Mouse (Mus musculus): ENCODE results near the gene Arhgef10l. TPM values are rescaled to one million over a fixed set of nuclear protein-coding genes. Genes with fewer than 3 reads are reported as not detected.

Arhgef10l gene
- 10 to 100 TPM; 50.9 to 66.3 TPM for total RNA-seq (2021)
- long read RNA-seq, experiment 1, full-length matches to known transcripts, result 1 of 145 reads
- long read RNA-seq, experiment 1, partial matches to known transcripts, result 32 of 145 reads
- long read RNA-seq, experiment 1, other reads (novel, unspliced or antisense), result 112 of 145 reads
- long read RNA-seq, experiment 2, full-length matches to known transcripts, result 2 of 108 reads
- long read RNA-seq, experiment 2, partial matches to known transcripts, result 30 of 108 reads
- long read RNA-seq, experiment 2, other reads (novel, unspliced or antisense), result 76 of 108 reads

DNA sequence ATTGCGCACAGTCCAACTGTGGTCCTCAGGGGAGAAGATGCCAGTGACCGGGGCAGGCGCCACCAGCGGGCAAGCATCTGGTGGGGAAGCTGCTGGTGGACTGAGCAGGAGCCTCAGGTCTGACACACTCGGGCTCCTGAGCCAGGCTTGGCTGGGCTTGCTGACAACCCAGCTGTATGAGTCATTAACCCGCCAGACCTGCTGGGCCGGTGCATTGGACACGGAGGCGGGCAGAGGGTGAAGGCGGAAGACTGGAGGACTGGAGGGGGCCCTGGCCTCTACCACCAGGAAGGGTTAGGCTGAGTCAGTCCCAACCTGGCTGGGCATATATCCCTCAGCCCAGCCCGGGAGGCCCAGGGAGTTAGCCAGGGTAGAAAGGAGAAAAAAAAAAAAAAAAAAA lies at the start of gene Arhgef10l:
Gene Arhgef10l, minus strand, starts transcription at position 253 of the 400 bp plus-strand sequence.
- TF ChIP-seq CTCF (IDR thresholded peaks at IDR 0.05), result no peak
- Histone ChIP-seq H3K27ac (no peak within 1 kb of the TSS), H3K4me3 (no peak within 1 kb of the TSS)
- peak; percentile 66 for DNase-seq
- intact Hi-C loops (cut with DNase I), result no loop called here

DNA sequence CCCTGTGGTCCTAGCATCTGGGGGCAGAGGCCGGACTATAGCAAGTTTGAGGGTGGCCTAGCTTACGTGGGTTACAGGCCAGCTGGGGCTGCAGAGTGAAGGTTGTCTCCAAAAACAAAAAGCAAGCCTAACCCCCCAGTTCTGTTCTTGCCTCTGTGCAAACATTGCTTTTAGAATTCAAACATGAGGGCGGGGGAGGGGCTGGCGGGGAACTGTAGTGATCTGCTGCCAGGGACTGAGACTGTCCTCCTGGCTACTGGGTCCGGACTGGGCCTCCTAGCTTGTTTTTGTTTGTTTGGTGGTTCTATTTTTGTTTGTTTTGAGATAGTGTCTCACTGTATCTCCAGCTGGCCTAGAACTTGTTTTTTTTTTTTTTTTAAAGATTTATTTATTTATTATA lies 48.8 kb upstream of the Arhgef10l start:
- Histone ChIP-seq H3K4me3 (0 out of 2 replicates have a peak overlapping the region, but pooled peaks have one; percentile 3), H3K27ac (peak overlapping the region; percentile 71)
- no peak for DNase-seq
- intact Hi-C loops (cut with DNase I), result loop anchor here (1.0 kb wide), 1 partner anchor 35 kb away; no protein-coding TSS in a partner anchor
- no peak for TF ChIP-seq CTCF (IDR thresholded peaks at IDR 0.05)

DNA sequence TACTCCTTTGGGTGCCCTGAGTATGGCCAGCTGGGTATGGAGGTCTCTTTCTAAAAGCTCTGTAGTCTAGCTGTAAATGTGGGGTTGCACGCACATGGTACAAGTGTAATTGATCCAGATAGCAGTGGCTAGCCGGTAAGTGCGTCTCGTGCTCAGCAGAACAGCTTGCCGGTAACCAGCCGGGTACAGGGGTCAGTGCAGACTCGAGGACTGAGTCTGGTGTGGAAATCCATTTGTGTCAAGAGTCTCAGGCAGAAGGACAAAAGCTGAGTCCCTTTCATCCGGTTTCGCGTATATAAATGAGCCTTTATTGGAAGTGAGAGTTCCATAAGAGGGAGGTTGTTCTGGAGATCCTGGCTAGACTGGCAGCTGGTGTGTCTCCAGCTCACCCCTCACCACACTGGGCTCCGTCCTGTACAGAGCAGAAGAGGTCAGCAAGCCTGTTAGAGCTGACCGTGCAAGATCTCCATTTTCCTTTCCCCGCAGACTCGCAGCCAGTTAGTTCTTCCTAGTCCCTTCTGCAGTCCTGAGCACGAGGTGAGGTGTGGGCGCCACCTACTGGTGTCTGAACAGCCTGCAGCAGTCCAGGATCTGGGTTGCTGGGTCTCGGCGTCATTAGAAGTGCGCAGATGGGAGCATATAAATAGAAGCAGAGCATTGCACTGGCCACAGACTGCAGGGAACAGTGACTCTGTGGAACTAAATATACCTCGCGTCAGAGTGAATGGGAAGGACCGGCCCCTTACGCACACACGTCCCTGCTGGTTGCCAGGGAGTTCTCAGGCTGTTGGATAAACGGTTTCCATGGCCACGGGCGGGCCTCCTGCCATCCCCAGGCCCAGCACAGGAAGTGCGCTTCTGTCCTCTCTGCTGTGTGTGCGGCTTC lies 47.9 kb upstream of the Arhgef10l start:
- H3K4me3 ChIP-seq, result peak overlapping the region; percentile 1; the same call in 1 of the 2 replicates
- peak; percentile 97 for DNase-seq
- intact Hi-C loops (cut with DNase I), result loop anchor here (1.0 kb wide), 1 partner anchor 34 kb away; no protein-coding TSS in a partner anchor
- TF ChIP-seq CTCF (IDR thresholded peaks at IDR 0.05), result peak; percentile 96
- H3K27ac ChIP-seq, result peak overlapping the region; percentile 84

DNA sequence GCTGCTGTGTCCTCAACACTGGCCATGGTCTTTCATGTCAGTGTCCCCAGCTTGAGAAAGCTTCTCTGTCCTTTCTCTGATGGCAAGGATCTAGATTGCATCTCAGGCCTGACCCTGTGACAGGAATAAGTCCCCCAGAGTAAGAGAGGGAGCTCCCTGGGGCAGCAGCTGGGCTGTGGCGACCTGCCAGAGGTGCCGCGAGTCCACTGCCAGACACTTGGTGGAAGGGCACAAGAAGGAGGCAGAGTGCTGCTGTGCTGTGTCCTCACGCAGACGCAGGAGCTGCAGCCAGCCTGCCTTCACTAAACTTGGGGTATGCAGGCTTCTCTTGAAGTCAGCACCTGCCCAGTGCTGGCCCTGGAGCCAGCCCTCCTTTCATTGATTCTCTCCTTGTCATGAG lies 45.5 kb upstream of the Arhgef10l start:
- H3K4me3 ChIP-seq, result no peak overlapping the region
- DNase-seq, result peak; percentile 90
- intact Hi-C loops (cut with DNase I), result no loop called here
- H3K27ac ChIP-seq, result peak overlapping the region; percentile 88
- no peak for TF ChIP-seq CTCF (IDR thresholded peaks at IDR 0.05)

DNA sequence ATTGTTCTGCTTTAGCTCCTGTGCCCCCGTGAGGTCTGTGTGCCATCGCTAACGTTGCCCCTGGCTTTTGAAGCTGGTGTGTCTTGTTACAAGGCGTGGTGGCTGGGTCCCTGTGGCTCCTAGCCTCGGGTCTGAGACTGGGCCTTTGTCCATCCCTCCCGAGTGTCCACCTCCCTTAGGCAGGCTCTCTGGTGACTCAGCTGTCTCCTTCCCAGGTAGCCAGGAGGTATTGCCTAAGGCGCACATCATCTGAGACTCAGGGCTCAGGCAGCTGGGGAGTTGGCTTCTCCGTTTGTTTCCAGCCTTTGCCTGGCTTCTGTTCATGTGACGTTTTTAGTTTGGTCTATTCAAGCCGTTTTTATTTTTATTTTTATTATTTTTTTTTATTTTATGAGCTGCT lies 45.0 kb upstream of the Arhgef10l start:
- intact Hi-C loops (cut with DNase I), result no loop called here
- TF ChIP-seq CTCF (IDR thresholded peaks at IDR 0.05), result no peak

DNA sequence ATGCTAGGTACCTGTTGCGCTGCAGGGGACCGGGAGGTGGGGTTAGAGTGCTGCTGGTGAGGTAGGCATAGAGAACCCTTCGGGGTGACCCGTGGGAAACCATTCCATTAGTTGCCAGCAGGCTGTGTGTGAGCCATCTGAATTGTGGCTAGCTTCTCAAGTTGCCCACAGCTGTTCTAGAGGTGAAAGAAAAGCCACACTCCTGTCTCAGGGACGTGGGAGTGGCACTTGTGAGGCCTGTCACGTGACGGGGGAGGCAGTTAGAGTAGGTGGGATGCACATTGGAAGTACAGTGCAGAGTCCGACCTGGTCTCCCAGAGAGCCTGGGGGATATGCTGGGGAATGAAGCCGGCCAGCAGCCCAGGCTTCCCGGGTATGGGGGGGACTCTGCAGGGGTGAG lies 43.8 kb upstream of the Arhgef10l start:
- intact Hi-C loops (cut with DNase I), result no loop called here
- DNase-seq, result no peak
- Histone ChIP-seq H3K4me3 (no peak overlapping the region), H3K27ac (peak overlapping the region; percentile 88)
- no peak for TF ChIP-seq CTCF (IDR thresholded peaks at IDR 0.05)

More for the DNA sequence above, 45.0 kb upstream of the Arhgef10l start:
- DNase-seq, result peak; percentile 62
- Histone ChIP-seq H3K27ac (peak overlapping the region; percentile 88), H3K4me3 (no peak overlapping the region)

DNA sequence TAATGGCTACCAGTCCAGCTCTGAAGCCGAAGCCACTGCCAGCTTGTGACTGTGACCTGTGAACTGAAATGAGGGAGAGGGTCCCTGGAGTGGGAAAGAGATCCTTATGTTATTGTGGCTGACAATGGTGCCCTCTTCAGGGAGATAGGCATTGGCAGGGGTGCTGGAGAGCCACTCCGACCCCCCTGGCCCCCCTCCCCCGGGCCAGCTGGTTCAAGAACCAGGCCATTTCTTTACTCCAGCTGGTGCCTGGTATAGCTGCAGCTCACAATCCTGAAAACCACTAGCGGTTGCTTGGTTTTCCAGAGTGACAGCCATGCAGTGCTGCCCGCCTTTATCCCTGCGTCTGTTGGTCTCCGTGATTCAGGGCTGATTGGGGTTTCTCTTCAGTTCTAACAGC lies 43.3 kb upstream of the Arhgef10l start:
- no peak for TF ChIP-seq CTCF (IDR thresholded peaks at IDR 0.05)
- intact Hi-C loops (cut with DNase I), result no loop called here
- peak overlapping the region; percentile 88 for H3K27ac ChIP-seq
- no peak for DNase-seq
- no peak overlapping the region for H3K4me3 ChIP-seq

DNA sequence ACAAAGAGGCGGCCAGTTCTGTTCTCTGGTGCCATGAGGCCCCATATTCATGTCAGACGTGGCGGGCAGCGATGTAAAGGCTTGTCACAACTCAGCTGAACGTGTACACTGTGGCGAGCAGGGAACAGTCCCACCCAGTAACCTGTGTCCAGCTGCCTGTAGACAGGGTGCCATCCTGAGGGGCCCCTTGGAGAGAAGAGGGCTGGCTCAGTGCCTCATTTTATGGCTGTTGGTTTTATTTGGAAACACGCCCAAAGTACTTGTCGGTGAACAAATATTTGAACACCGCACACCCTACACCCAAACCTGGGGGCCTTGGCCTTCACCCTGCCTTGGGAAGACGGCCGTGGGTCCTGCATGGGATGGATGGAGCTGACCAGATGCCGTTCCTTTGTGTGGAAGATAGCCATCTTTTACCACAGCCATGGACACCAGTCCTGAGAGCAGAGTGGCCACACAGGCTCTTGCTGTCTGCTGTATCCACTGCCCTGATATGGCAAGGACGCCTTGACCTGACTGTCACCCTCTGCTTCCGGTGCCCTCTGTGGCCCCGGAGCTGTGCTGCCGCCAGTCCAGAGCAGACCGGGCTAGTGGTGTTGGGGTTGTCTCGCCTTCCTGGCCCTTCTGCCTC lies 42.6 kb upstream of the Arhgef10l start:
- no peak for TF ChIP-seq CTCF (IDR thresholded peaks at IDR 0.05)
- H3K4me3 ChIP-seq, result 0 out of 2 replicates have a peak overlapping the region, but pooled peaks have one; percentile 2
- peak overlapping the region; percentile 88 for H3K27ac ChIP-seq
- DNase-seq, result no peak
- intact Hi-C loops (cut with DNase I), result no loop called here

DNA sequence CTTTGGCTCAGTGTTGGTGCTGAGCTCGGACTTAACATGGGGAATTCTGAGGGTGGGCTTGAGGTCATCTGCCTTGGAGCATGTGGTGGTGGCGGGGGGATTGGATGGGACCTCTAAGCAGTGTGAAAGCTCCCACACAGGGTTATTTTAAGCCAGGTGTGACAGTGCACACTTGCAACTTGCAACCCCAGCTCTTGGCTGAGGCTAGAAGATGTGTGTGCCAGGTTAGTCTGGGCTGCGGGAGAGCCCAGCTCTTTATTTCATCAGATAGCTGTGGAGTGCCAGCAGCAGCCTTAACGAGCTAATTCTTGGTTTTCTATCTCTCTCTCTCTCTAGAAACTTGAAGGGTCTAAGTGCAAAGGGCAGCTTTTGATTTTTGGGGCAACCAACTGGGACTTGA lies 41.8 kb upstream of the Arhgef10l start:
- peak; percentile 81 for DNase-seq
- TF ChIP-seq CTCF (IDR thresholded peaks at IDR 0.05), result no peak
- Histone ChIP-seq H3K4me3 (0 out of 2 replicates have a peak overlapping the region, but pooled peaks have one; percentile 24), H3K27ac (peak overlapping the region; percentile 88)
- intact Hi-C loops (cut with DNase I), result no loop called here

DNA sequence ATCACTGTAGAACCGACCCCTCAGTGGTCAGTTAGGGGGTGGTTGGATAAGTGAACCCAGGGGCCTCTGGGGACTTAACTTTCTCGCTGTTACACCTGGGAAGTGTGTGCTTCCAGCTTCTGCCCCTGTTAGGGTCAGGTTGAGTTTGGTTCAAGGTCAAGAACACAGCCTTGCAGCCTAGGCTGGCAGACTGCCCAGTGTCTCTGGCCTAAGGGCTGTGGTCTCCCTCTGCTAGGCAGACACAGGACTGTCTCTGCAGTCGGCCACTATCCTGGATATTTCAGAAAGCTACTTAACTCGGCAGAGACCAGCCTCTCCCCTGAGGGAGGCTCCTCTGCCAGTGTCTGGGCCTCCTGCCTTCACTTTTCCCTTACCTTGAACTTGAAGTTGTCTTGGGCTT lies 38.4 kb upstream of the Arhgef10l start:
- DNase-seq, result no peak
- no peak for TF ChIP-seq CTCF (IDR thresholded peaks at IDR 0.05)
- H3K27ac ChIP-seq, result peak overlapping the region; percentile 98
- intact Hi-C loops (cut with DNase I), result no loop called here
- peak overlapping the region; percentile 91; the same call in 1 of the 2 replicates for H3K4me3 ChIP-seq

DNA sequence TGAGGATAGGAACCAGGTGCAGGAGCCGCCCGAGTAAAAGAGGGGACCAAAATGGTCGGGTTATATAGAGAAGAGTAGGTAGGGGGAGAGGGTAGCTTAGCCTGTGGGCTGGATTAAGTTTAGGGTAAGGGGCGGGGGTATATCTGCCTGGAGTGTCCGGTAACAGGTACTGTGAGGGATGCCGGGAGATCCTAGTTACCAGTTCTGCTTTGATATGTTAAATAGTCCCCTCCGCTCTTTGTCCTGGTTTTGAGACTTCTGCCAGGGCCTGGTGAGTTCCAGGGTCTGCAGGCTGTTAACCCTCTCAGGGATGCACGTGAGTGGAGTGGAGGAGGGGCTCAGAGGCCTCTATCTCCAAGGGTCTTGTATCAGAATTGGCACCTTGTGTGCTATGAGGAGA lies 37.8 kb upstream of the Arhgef10l start:
- DNase-seq, result no peak
- intact Hi-C loops (cut with DNase I), result no loop called here
- Histone ChIP-seq H3K27ac (peak overlapping the region; percentile 98), H3K4me3 (peak overlapping the region; percentile 91)
- no peak for TF ChIP-seq CTCF (IDR thresholded peaks at IDR 0.05)

DNA sequence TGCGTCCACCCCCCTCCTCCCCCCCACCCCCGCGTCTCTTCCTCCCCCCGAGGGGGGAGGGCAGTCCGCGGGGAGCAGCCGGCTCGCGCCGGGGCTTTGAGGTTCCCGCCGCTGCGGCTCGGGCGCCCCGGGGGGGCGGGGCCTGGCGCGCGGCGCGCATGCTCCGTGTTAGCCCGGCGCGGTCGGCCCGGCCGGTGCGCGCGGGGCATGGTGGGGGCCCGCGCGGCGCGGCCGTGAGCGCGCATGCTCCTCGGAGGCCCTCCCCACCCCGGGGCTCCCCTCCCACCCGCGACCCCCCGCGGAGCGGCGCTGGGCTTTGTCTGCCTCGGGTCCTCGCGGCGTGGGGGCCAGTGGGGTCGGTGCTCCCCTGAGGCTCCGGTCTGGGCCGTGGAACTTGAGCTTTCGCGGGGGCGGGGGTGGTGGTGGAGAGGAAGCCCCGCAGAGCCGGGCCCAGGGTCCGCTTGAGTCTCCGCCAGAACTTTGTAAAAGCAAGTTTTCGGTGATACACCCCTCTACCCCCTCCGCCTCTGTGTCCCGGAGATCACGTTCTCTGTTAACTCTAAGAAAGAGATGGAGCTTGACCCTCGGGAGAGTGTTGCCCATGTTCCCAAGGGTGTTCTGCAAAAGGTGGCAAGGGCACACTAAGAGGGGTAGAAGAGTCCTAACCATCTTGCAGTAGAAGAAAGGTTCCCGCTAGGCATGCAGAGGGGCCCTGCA lies 37.0 kb upstream of the Arhgef10l start:
- peak overlapping the region; percentile 98 for H3K27ac ChIP-seq
- peak; percentile 95 for DNase-seq
- intact Hi-C loops (cut with DNase I), result no loop called here
- peak overlapping the region; percentile 91 for H3K4me3 ChIP-seq
- no peak for TF ChIP-seq CTCF (IDR thresholded peaks at IDR 0.05)
